Mouse (Mus musculus) G1E (cell line): ENCODE results near the gene Tead2.

Source experiments
- CTCF ChIP-seq: IDR thresholded peaks from 2 replicates; pipeline ENCODE4 v1.5.1; 2012; ENCODE audit warnings: low read depth, low read length, inconsistent platforms, mixed read lengths
- GATA1 ChIP-seq: IDR thresholded peaks from 2 replicates; pipeline ENCODE4 v1.6.1; 2012; ENCODE audit warnings: borderline replicate concordance, low read length, inconsistent platforms, mixed read lengths
- POLR2AphosphoS5 ChIP-seq: IDR thresholded peaks from 2 replicates; pipeline ENCODE4 v1.6.1; 2012; ENCODE audit warnings: low read depth, low read length, inconsistent platforms; ENCODE audit not compliant: insufficient replicate concordance

DNA sequence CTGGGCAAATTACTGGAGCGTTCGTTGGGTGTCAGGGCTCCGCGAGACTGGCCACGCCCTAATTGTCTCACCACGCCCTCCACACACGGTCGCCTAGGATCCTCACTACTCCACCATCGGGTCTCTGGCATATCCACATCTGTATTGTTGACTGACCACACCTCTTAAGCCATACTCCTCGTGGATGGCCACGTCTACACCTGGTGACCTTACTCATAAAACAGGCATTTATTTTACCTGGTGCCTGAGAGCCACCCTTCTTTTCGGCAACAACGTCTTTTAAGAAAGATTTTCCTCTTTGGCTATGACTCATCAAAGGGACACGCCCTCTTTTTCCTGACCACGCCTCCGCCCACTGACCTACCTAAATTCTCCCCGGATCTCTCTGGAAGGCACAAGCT lies 3.7 kb upstream of the Tead2 start, which contains the start of gene Dkkl1:
- TF ChIP-seq CTCF (no peak), GATA1 (no peak), POLR2AphosphoS5 (no peak)
